Mouse (Mus musculus): ENCODE results near the gene Cacna1i.

DNA sequence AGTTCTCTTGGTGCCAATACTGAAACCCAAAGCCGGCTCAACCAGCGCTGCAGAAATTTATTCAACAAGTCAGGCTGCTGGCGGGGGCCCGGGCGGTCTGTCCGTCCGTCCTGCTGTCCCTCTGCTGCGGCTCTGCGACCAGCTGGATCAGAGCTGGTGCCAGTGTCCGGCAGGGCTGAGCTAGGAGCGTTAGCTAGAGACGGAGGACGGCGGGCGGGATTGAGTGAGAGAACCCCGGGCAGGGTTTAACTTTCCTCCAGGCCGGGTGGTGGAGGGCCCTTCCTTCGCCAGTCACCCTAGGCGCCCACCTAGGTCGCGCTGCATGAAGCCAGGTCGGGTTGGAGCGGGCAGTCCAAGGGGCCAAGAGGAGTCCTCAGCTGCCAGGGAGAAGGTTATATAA, 998 bp downstream of the Cacna1i start:
- TF ChIP-seq CTCF (IDR thresholded peaks at IDR 0.05; ENCODE audit: low read depth, low read length) (no peak), EP300 (IDR thresholded peaks at IDR 0.05; ENCODE audit: insufficient read depth, low read depth, low read length) (no peak), POLR2A (IDR thresholded peaks at IDR 0.05; ENCODE audit: insufficient read depth, low read length) (no peak)

Data from ES-Bruce4 (cell line).